Mouse (Mus musculus) liver, postnatal 0 days (tissue): ENCODE measurements around the gene Bora. TPM values are rescaled to one million over a fixed set of nuclear protein-coding genes. Genes with fewer than 3 reads are reported as not detected.

Experiments
- ATAC-seq: fragments of 200-750 bp; cut with Nextera tagmentation; 2 replicates; pipeline ENCODE4 v1.8.0; 2017; ENCODE audit warnings: mild to moderate bottlenecking, moderate library complexity
- DNase-seq: peaks from one replicate; pipeline ENCODE4 v3.0.0-alpha.2; 2016
- H3K27ac ChIP-seq: fragments of 300-500 bp; sonication (generic); 2 replicates; pipeline ENCODE4 v1.5.1; 2014; ENCODE audit warnings: antibody characterized with exemption, moderate library complexity, mild to moderate bottlenecking, low read depth
- H3K27me3 ChIP-seq: fragments of 300-500 bp; sonication (generic); 2 replicates; pipeline ENCODE4 v1.6.1; 2014; ENCODE audit warnings: low read length, control low read depth, mixed read lengths; ENCODE audit not compliant: insufficient read depth
- H3K36me3 ChIP-seq: fragments of 300-500 bp; sonication (generic); replicated peaks from 2 replicates; pipeline ENCODE4 v1.6.1; 2014; ENCODE audit warnings: mild to moderate bottlenecking, control low read depth, low read length, moderate library complexity, mixed read lengths; ENCODE audit not compliant: insufficient read depth
- H3K4me1 ChIP-seq: fragments of 300-500 bp; sonication (generic); 2 replicates; pipeline ENCODE4 v1.6.1; 2014; ENCODE audit warnings: antibody characterized with exemption, mild to moderate bottlenecking, control low read depth; ENCODE audit not compliant: insufficient read depth
- H3K4me2 ChIP-seq: fragments of 300-500 bp; sonication (generic); 2 replicates; pipeline ENCODE4 v1.6.1; 2014; ENCODE audit warnings: low read depth, mild to moderate bottlenecking, low read length, moderate library complexity, mixed read lengths
- H3K4me3 ChIP-seq: fragments of 300-500 bp; sonication (generic); 2 replicates; pipeline ENCODE4 v1.5.1; 2014; ENCODE audit warnings: low read depth, low read length
- H3K9ac ChIP-seq: fragments of 300-500 bp; sonication (generic); replicated peaks from 2 replicates; pipeline ENCODE4 v1.6.1; 2014; ENCODE audit warnings: mild to moderate bottlenecking, moderate library complexity
- H3K9me3 ChIP-seq: fragments of 300-500 bp; sonication (generic); 2 replicates; pipeline ENCODE4 v1.6.1; 2016; ENCODE audit warnings: mild to moderate bottlenecking, control low read depth, low read length, mixed read lengths
- CTCF ChIP-seq: sonication (generic); IDR thresholded peaks from 2 replicates; pipeline ENCODE4 v1.5.1; 2016; ENCODE audit warnings: antibody characterized with exemption, low read depth
- EP300 ChIP-seq: IDR thresholded peaks from 2 replicates; pipeline ENCODE4 v1.6.1; 2016; ENCODE audit warnings: antibody characterized with exemption, low read depth, mild to moderate bottlenecking
- WGBS: fragments of 180-500 bp; shearing (Covaris S2); extraction: QIAGEN DNeasy Blood & Tissue Kit; methylation state at CpG from one replicate; pipeline ENCODE4 v1.1.7; 2014; ENCODE audit not compliant: insufficient replicate concordance; 5-methylcytosine and 5-hydroxymethylcytosine counted together
- polyA plus RNA-seq: library from polyadenylated mRNA; unstranded; fragments of >200 nt; fragmentation: Nextera tagmentation; extraction: Ambion mirVana; gene quantifications from 2 replicates; pipeline ENCODE4 v1.2.1, GENCODE M21; 2015

Bora gene
- polyA plus RNA-seq, result 13.0 and 13.6 TPM in 2 replicates

DNA sequence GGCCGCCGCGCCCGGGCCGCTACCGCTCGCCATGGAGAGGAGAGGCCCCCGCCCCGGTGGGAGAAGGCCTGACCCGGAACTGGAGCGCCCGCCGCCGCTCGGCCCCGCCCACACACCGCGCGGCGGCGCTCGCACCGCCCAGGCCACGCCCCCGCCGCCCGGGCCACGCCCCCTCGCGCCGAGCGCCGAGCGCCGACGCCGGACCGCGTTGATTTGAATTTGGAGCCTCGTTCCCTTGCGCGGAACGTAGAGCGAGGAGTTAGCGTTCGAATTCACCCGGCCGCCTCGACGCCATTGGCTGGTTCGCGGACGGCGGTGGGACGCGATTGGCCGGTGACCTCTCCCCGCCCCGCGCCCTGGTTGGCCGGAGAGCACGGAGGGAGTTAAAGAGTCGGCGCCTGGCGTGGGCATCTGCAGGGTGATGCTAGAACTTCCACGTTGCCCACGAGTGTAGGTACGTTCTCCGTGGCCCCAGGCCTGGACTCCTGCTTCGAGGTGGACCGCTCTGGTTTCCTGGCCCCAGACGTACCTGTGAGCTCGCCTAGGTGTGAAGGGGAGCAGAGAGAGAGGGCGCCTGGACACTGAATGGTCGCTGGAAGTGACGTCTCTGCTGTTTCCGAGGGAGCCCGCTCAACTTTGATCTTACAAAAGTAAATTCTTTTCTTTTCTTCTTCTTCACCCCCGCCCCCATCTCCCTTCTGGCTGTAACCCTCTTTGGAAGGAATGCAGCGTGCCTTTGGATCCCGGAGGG lies at the start of gene Bora, which contains the start of gene Mzt1:
Gene Bora (plus strand): TSS at position 192 of the 751 bp plus-strand sequence.
Gene Mzt1 (minus strand): TSS at position 104 of the 751 bp plus-strand sequence.
- H3K4me1 ChIP-seq, result peaks cover 19% of the 10 kb centered on the region
- peak within 1 kb of the TSS; percentile 94 for H3K9ac ChIP-seq
- ATAC-seq, result peak; percentile 95
- under 1% methylated on average over 60 of the region's 81 CpGs for WGBS
- peak within 1 kb of the TSS; percentile 91 for H3K4me3 ChIP-seq
- no peak; the same call in 1 of the 2 replicates for TF ChIP-seq EP300
- TF ChIP-seq CTCF, result no peak
- peak; percentile 96 for DNase-seq
- H3K4me2 ChIP-seq, result peak within 1 kb of the TSS; percentile 84
- peak within 1 kb of the TSS; percentile 91 for H3K27ac ChIP-seq
- H3K9me3 ChIP-seq, result no peaks in the 10 kb centered on the region
- H3K27me3 ChIP-seq, result no peaks in the 10 kb centered on the region
- peaks cover 11% of the 10 kb centered on the region for H3K36me3 ChIP-seq

DNA sequence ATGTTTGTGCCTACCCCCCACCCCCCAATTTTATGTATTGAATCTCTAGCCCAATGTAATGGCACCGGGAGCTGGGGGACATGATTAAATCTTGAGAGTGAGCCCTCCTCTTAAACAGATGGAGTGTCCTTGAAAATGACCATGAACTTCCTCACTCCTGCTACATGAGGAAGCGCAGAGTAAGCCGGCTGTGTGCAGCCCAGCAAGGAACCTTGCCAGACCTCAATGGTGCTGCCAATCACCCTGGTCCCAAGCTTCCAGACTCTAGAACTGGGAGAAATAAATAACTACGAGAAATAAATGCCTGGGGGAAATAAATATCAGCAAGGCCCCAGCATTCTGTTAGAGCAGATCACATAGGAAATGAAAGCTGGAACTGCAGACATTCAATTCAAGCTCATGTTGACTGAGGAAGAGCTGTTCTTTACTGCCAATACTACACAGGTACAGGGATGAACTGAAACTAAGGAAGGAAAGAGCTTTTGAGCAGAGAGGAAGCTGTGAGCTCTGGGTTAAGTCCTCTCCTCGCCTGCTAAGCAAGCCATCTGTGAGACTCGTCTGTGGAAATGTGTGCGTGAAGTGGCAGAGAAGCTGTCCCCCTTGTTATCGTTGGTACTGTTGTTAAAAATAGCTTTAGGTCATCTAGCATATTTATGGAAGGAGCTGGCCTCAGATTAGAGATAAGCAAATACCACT lies 35.6 kb upstream of the Bora start:
- ATAC-seq, result no peak
- H3K4me1 ChIP-seq, result no peaks in the 10 kb centered on the region
- no peak overlapping the region for H3K4me2 ChIP-seq
- no peaks in the 10 kb centered on the region for H3K27me3 ChIP-seq
- H3K9me3 ChIP-seq, result no peaks in the 10 kb centered on the region
- H3K36me3 ChIP-seq, result no peaks in the 10 kb centered on the region
- WGBS, result 30% methylated on average over 8 of the region's 8 CpGs
- no peak overlapping the region for H3K4me3 ChIP-seq
- no peak overlapping the region for H3K9ac ChIP-seq
- DNase-seq, result no peak
- TF ChIP-seq CTCF (no peak), EP300 (no peak)
- H3K27ac ChIP-seq, result no peak overlapping the region

DNA sequence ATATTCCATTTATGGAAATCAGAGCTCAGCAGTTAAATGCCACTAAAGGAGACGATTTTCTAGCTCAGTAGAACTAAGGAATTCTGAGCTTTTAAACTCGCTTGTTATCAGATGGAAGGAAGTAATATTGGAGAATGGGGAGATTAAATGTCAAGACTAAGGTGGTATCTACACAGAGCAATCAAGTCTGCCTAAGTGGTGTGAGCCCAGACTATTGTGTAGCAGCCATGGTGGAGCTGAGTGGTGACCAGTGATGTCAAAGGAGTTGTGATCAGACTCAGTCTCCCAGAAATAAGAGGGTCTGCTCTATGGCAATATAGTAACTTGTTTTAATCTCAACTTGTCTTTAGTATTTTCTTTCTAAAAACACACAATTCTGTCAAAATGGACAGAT lies 35.1 kb upstream of the Bora start:
- Histone ChIP-seq H3K27me3 (no peaks in the 10 kb centered on the region), H3K4me3 (no peak overlapping the region), H3K4me2 (no peak overlapping the region), H3K9ac (no peak overlapping the region), H3K36me3 (no peaks in the 10 kb centered on the region), H3K4me1 (no peaks in the 10 kb centered on the region), H3K27ac (no peak overlapping the region), H3K9me3 (no peaks in the 10 kb centered on the region)
- ATAC-seq (no peak), DNase-seq (no peak)
- TF ChIP-seq CTCF, result no peak
- TF ChIP-seq EP300, result no peak
- 33% methylated on average over 2 of the region's 2 CpGs for WGBS

DNA sequence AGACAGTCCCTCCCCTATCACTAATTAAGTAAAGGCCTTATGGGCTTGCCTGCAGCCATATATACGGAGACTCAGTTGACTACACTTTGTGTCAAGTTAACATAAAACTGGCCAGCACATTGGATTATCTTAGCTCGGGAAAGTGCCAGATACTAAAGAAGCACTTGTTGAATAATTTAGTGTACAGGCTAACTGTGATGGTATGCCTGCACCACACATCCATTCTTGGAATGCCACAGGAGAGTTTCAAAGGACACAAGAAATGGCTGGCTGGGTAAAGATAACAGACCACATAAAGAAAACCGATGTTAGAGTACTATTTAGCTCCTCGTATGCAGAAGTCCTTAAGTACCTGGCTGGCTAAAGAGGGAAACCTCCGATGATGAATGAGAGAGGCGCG lies 27.3 kb upstream of the Bora start:
- no peak for DNase-seq
- 64% methylated on average over 7 of the region's 7 CpGs for WGBS

GRCm38 (mm10) chr14:99019136-99019808 lies 26.8 kb upstream of the Bora start:
- ATAC-seq, result no peak
- no peak overlapping the region for H3K4me2 ChIP-seq
- H3K27me3 ChIP-seq, result no peaks in the 10 kb centered on the region
- DNase-seq, result no peak
- H3K9ac ChIP-seq, result no peak overlapping the region
- no peak overlapping the region for H3K27ac ChIP-seq
- 47% methylated on average over 10 of the region's 10 CpGs for WGBS
- no peak overlapping the region for H3K4me3 ChIP-seq
- H3K9me3 ChIP-seq, result no peaks in the 10 kb centered on the region
- H3K36me3 ChIP-seq, result no peaks in the 10 kb centered on the region
- TF ChIP-seq EP300 (no peak), CTCF (no peak)
- H3K4me1 ChIP-seq, result no peaks in the 10 kb centered on the region

More for the DNA sequence above, 27.3 kb upstream of the Bora start:
- H3K4me1 ChIP-seq, result no peaks in the 10 kb centered on the region
- no peak for ATAC-seq
- no peak overlapping the region for H3K4me2 ChIP-seq
- H3K9me3 ChIP-seq, result no peaks in the 10 kb centered on the region
- H3K36me3 ChIP-seq, result no peaks in the 10 kb centered on the region
- no peak for TF ChIP-seq EP300
- no peak for TF ChIP-seq CTCF
- no peak overlapping the region for H3K9ac ChIP-seq
- H3K4me3 ChIP-seq, result no peak overlapping the region
- H3K27me3 ChIP-seq, result no peaks in the 10 kb centered on the region
- no peak overlapping the region for H3K27ac ChIP-seq
